Mouse (Mus musculus): ENCODE results near the gene Slc7a15.

The Slc7a15 gene

GRCm38 (mm10) chr12:8482169-8482568, 116.7 kb downstream of the Slc7a15 start:
- no peak for DNase-seq (ENCODE audit: low spot score)

Measured in urinary bladder, postnatal 14 days (tissue).